Mouse (Mus musculus) CD4-positive, CD25-positive, alpha-beta regulatory T cell, adult 4 months (primary cell): ENCODE data around the gene Orm2. TPM values are rescaled to one million over a fixed set of nuclear protein-coding genes. Genes with fewer than 3 reads are reported as not detected.

Experiments
- ATAC-seq: one replicate; pipeline ENCODE4 v1.8.0; 2017
- polyA plus RNA-seq, 2 experiments: library from polyadenylated mRNA; unstranded; fragments of 100-300 nt; shearing (Covaris generic); gene quantifications; one replicate each; pipeline ENCODE4 v1.2.1; 2017

The Orm2 gene
- polyA plus RNA-seq, 2 experiments from 2014 or later, result 0.43 TPM; not detected in 1

DNA sequence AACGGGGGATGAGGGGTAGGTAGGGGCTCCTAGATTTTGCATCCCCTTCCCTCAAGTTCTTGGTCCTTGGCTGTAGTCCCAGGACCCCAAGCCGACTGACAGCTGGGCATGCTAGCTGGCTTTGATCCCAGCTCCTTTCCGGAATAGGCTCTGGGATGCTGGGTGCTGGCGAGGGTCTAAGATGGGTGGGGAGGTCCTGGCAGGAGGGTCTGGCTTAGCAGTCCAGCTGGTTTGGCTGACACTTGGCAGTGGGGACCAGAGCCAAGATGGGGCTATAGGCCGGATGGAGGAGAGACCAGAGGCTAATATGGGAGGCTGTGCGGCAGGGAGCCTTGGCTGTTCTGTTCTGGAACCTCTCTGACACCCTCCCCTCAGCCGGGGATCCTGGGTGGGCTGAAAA lies 46.0 kb downstream of the Orm2 start:
- no peak for ATAC-seq

DNA sequence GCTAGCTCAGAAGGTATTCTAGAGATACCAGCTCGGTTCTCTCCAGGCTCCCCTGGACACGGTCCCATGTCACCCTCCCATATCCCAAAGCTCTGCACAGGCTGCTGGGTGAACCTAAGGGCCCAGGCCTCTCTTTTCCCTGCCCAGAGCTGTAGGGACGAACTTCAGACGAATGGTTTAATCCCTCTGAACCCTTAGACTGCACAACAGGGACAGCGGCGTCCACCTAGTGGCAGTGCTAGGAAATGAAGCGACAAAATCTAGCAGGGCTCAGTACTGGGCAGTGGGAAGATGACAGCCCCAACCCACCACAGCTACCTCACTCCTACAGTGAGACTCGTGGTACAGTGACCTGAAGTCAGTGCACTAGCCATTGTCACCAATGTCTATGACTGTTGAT lies 46.4 kb downstream of the Orm2 start:
- peak; percentile 18 for ATAC-seq

DNA sequence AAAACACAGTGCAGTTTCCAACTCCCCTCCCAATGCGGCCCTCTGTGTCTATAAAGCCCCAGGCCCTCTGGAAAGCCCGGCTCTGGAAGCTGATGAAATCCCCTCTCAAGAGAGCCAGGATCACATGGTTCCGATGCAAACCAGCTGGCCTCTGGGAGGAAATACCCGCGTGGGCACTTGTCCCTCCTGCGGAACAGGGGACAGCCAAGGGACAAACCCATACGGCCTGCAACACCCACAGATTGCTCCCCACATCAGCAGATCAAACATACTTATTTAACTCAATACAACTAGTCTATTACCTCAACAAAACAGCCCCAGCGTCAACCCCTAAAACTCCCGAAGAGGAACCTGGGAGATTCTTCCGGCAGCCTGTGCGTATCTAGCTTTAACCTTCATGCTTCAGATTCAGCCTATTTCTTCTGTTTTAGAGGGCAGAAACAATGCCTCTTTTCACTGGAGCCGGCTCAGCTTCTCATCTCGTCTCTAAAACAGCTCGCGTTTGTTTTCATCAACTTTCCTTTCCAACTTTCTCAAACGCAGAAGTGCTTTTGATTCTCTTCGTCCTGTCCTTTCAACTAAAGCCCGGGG lies 47.2 kb downstream of the Orm2 start:
- ATAC-seq, result peak; percentile 5

DNA sequence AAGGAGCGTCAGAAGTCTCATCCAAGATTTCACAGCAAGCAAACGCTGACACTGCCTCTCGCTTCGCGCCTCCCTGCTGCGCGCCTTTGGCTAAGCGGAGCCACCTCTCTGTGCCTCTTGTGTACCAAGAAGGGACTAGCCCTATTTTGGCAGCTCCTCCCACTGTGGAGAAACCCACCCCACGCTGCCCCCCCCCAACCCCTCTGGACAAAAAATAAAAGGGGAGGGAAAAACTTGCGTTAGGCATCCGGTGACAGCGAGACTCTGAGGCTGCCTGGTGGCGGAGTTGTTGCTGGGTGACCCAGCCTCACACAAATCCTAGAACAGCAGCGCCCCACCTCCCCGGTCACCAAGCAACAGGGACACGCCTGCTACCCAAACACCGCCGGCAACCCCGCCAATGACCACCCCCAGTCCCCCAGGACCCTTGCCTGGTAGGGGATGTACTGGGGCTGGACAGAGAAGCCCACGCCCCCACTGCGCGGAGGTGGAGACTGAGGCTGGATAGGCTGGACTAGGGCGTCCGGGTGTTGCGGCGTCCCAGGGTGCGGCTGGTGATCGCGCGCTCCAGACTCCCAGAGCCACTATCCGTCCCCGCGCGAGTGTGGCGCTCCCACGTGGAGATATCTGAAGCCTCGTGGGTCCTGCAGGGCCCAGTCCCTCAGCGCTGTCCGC lies 47.8 kb downstream of the Orm2 start:
- ATAC-seq, result peak; percentile 63

DNA sequence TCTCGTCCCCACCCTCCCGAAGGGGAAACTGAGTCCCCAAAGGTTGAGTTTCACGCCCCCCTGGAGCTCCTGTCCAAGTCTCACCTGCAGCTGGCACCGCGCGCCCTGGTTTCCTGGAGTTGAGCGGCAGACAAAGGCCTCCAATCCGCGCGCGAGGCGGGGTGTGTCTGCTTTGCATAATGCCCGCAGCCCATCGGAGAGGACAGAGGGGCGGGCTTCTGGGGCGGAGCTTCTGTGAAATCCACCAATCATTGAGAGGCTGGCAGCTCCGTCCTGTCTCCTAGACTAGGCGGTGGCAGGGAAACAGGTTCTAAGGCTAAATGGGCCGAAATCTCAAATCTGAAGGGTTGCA lies 48.3 kb downstream of the Orm2 start:
- peak; percentile 85 for ATAC-seq

DNA sequence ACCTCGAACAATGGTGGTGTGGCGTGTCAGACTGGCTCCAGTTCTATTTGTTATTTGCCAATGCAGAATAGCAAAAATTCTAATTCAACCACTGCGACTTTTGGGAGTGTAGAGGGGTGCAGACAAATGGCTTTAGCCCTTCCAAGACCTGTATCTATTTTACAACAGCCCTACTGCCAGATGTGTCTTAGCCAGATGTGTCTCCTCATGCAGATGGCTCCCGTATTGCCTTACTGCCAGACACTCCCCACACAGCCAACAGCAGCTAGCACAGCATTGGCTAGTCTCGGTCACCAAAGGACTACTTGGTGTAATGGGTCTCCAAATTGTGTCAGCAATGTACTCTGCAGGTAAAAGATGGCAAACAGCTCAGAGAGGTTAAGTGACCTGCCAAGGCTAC lies 49.0 kb downstream of the Orm2 start:
- ATAC-seq, result no peak

DNA sequence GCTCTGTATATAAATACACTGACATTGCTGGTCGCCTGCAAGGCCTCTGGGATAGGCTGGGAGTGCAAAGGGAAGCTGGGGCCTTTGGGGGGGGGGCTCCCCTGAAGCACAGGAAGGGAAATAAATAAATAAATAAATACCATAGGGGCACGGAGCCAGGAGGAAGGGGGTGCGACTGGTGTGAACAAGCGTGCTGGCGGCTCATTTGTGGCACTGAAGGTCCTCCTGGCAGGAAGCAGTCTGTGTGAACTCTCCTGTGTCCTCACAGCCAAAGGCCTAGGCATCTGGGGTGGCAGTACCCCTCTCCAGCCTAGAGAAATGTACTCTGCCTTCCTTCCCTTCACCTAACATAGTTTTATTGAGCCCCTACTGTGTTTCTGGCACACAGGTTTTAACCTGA lies 52.7 kb downstream of the Orm2 start:
- ATAC-seq, result no peak

Other genes with a start within 250 kb of the Orm2 start
- gene Ambp, start 207.7 kb upstream of the Orm2 start, polyA plus RNA-seq, result not detected
- not detected for gene Kif12, start 190.3 kb upstream of the Orm2 start, polyA plus RNA-seq
- gene Col27a1, start 148.4 kb upstream of the Orm2 start, polyA plus RNA-seq, result under 1 TPM; 0.33 to 0.75 TPM
- gene Orm1, start 17.9 kb upstream of the Orm2 start, polyA plus RNA-seq, result not detected
- 1 to 10 TPM in 1 of 2 experiments, under 1 TPM in 1; 0.79 to 1.2 TPM for gene Orm3, start 6.3 kb upstream of the Orm2 start, polyA plus RNA-seq
- gene Akna, start 40.9 kb downstream of the Orm2 start, polyA plus RNA-seq, result 100 to 1,000 TPM in 1 of 2 experiments, 10 to 100 TPM in 1; 95.9 to 158 TPM
- gene Whrn, start 133.5 kb downstream of the Orm2 start, polyA plus RNA-seq, result 1 to 10 TPM; 3.4 to 4.0 TPM
- 100 to 1,000 TPM; 198 to 222 TPM for gene Atp6v1g1, start 182.3 kb downstream of the Orm2 start, polyA plus RNA-seq
- gene Tmem268, start 196.3 kb downstream of the Orm2 start, polyA plus RNA-seq, result 10 to 100 TPM; 20.8 to 32.9 TPM
- gene Gm11213, start 242.8 kb downstream of the Orm2 start, polyA plus RNA-seq, result not detected